Mouse (Mus musculus) ES-E14 (cell line): ENCODE measurements around the gene Ybx3. TPM values are rescaled to one million over a fixed set of nuclear protein-coding genes. Genes with fewer than 3 reads are reported as not detected.

Experiments
- DNase-seq: peaks from one replicate; pipeline ENCODE4 v3.0.0-alpha.2; 2013; ENCODE audit warnings: low read depth, low spot score
- H3K27ac ChIP-seq: 2 replicates; pipeline ENCODE4 v1.5.1; 2012; ENCODE audit warnings: low read depth, mild to moderate bottlenecking, low read length, moderate library complexity, mixed read lengths; ENCODE audit not compliant: poor library complexity, insufficient read depth, severe bottlenecking
- H3K36me3 ChIP-seq: 2 replicates; pipeline ENCODE4 v1.6.1; 2012; ENCODE audit warnings: mild to moderate bottlenecking, low read length, moderate library complexity, mixed read lengths; ENCODE audit not compliant: control insufficient read depth, poor library complexity, insufficient read depth, severe bottlenecking
- H3K4me1 ChIP-seq, 2 experiments: fragments of 150-350 bp in 1 of 2; sonication (generic) in 1 of 2; 2 replicates each; pipeline ENCODE4 v1.6.1; 2012; ENCODE audit warnings: low read length in 2 of 2, mild to moderate bottlenecking in 1 of 2, mixed read lengths in 1 of 2; ENCODE audit not compliant: control insufficient read depth in 2 of 2, insufficient read depth in 2 of 2, poor library complexity in 1 of 2
- H3K4me3 ChIP-seq, 2 experiments: fragments of 150-350 bp in 1 of 2; sonication (generic) in 1 of 2; 2 replicates each; pipeline ENCODE4 v1.5.1; 2012; ENCODE audit warnings: low read length in 2 of 2, low read depth in 1 of 2, mild to moderate bottlenecking in 1 of 2, mixed read lengths in 1 of 2; ENCODE audit not compliant: insufficient read depth in 1 of 2, poor library complexity in 1 of 2, severe bottlenecking in 1 of 2
- H3K9ac ChIP-seq: 2 replicates; pipeline ENCODE4 v1.6.1; 2012; ENCODE audit warnings: low read depth, mild to moderate bottlenecking, low read length, mixed read lengths; ENCODE audit not compliant: poor library complexity, insufficient read depth, severe bottlenecking
- H3K9me3 ChIP-seq: fragments of 150-350 bp; sonication (generic); 2 replicates; pipeline ENCODE4 v1.6.1; 2012; ENCODE audit warnings: low read depth, mild to moderate bottlenecking, low read length; ENCODE audit not compliant: control insufficient read depth, insufficient read depth
- CHD2 ChIP-seq: IDR thresholded peaks from 2 replicates; pipeline ENCODE4 v1.6.1; 2014; ENCODE audit warnings: mild to moderate bottlenecking, low read depth, low read length, inconsistent platforms
- HCFC1 ChIP-seq: IDR thresholded peaks from 2 replicates; pipeline ENCODE4 v1.6.1; 2012; ENCODE audit warnings: low read length, inconsistent platforms, borderline replicate concordance; ENCODE audit not compliant: insufficient read depth
- MAFK ChIP-seq: IDR thresholded peaks from 2 replicates; pipeline ENCODE4 v1.6.1; 2014; ENCODE audit warnings: mild to moderate bottlenecking, low read depth, low read length, inconsistent platforms; ENCODE audit not compliant: insufficient read depth
- ZC3H11A ChIP-seq: IDR thresholded peaks from 2 replicates; pipeline ENCODE4 v1.6.1; 2012; ENCODE audit warnings: low read depth, mild to moderate bottlenecking, inconsistent platforms, low read length, borderline replicate concordance
- ZNF384 ChIP-seq: IDR thresholded peaks from 2 replicates; pipeline ENCODE4 v1.6.1; 2012; ENCODE audit warnings: low read depth, low read length, inconsistent platforms
- in situ Hi-C, 2 experiments: fragments of 600-800 bp; cut with MboI; formaldehyde crosslinking; loops; one replicate each; pipeline ENCODE4 v1.15.1; 2025; ENCODE audit warnings: low sequenced_read_pairs in 2 of 2, inconsistent platforms in 1 of 2; ENCODE audit not compliant: unreplicated experiment in 2 of 2
- total RNA-seq: library from RNA; depleted of rRNA; stranded (reverse); fragments of 300-350 nt; gene quantifications from 2 replicates; pipeline ENCODE4 v1.2.3, GENCODE M21; 2012

Ybx3 gene
- total RNA-seq, 1 experiment = 332 TPM

DNA sequence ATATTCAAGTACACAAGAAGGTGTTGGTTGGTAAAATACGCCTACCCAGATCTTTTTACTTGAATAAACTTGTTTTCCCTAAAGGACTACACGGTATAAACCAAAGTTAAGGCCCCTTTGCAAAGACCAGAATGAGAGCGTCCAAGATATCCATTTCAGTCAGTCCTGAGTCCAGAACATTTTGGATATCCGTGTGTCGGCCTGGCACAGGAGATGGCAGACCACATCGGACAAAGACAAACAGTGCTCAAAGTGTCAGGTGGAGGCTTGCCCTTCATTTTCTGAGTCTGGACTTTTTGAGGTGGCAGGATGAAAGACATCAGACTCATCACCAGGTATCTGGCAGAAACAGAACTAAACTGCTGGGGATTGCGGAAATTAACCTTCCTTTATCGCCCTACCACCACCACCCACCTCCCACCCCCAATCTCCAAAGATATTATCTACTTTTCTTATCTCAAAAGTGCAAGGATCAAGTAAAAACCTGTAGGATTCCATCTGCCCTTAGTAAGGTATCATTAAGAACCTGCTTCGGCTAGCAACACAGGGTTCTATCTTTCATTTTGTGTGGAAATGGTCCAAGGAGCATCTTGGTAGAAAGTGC, 1.8 kb downstream of the Ybx3 start:
- H3K9ac ChIP-seq = peak overlapping the region; percentile 99; the same call in 1 of the 2 replicates
- peaks cover 2% of the 10 kb centered on the region; the same call in 1 of the 2 replicates for H3K36me3 ChIP-seq
- H3K4me1 ChIP-seq = peaks cover 9 to 15% of the 10 kb centered on the region in 2 experiments
- TF ChIP-seq ZNF384 = no peak
- no peak for TF ChIP-seq ZC3H11A
- no peak for TF ChIP-seq CHD2
- TF ChIP-seq MAFK = no peak
- TF ChIP-seq HCFC1 = no peak
- H3K9me3 ChIP-seq = no peaks in the 10 kb centered on the region
- H3K4me3 ChIP-seq = peak overlapping the region; percentile 67 to 99
- no peak for DNase-seq
- in situ Hi-C loops = no loop called here
- H3K27ac ChIP-seq = no peak overlapping the region

GRCm38 (mm10) chr6:131385469-131385868, 2.8 kb downstream of the Ybx3 start:
- Histone ChIP-seq H3K36me3 (peaks cover 4% of the 10 kb centered on the region), H3K9me3 (no peaks in the 10 kb centered on the region), H3K4me3 (peak overlapping the region in 1 of 2 experiments; percentile 35; a peak in 1 of 4 replicates), H3K9ac (no peak overlapping the region), H3K4me1 (peaks cover 9 to 15% of the 10 kb centered on the region in 2 experiments), H3K27ac (no peak overlapping the region)
- TF ChIP-seq ZC3H11A = no peak
- no peak for TF ChIP-seq MAFK
- no peak for TF ChIP-seq HCFC1
- TF ChIP-seq CHD2 = no peak
- 0 out of 2 replicates have a peak, but pooled peaks have one; percentile 41 for TF ChIP-seq ZNF384
- no peak for DNase-seq
- in situ Hi-C loops = no loop called here

GRCm38 (mm10) chr6:131383713-131384330, 4.5 kb downstream of the Ybx3 start:
- Histone ChIP-seq H3K9me3 (no peaks in the 10 kb centered on the region), H3K9ac (no peak overlapping the region; the same call in 1 of the 2 replicates), H3K4me3 (no peak overlapping the region; a peak in 1 of 4 replicates), H3K27ac (no peak overlapping the region), H3K36me3 (peaks cover 16% of the 10 kb centered on the region), H3K4me1 (peaks cover 9 to 15% of the 10 kb centered on the region in 2 experiments)
- no peak for DNase-seq
- in situ Hi-C loops = no loop called here
- TF ChIP-seq ZC3H11A (no peak), ZNF384 (no peak), HCFC1 (no peak)

DNA sequence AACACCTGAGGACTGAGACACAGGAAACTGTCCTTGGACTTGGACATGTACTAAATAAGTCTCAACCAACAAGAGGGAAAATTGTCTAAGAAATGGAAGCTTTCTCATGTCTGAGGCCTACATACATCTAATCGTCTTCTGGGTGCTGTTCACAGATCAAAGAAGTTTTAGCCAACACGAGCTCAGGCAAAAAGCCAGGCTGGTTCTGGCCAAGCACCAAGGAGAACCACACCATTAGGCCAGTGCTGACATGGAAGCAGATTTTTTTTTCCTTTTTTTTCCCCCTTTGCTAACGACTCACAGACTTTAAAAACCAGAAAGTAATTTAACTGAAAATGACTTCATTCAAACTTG, 5.3 kb downstream of the Ybx3 start:
- no peaks in the 10 kb centered on the region for H3K9me3 ChIP-seq
- in situ Hi-C loops = no loop called here
- peak overlapping the region in 1 of 2 experiments; percentile 41; a peak in 2 of 4 replicates for H3K4me3 ChIP-seq
- DNase-seq = no peak
- H3K27ac ChIP-seq = no peak overlapping the region; the same call in 1 of the 2 replicates
- H3K4me1 ChIP-seq = peaks cover 9 to 15% of the 10 kb centered on the region in 2 experiments
- peaks cover 19% of the 10 kb centered on the region for H3K36me3 ChIP-seq
- TF ChIP-seq HCFC1 (no peak), CHD2 (no peak), ZNF384 (no peak), MAFK (no peak), ZC3H11A (no peak)
- peak overlapping the region; percentile 49; the same call in 1 of the 2 replicates for H3K9ac ChIP-seq
